Mouse (Mus musculus): ENCODE measurements around the gene Rps18. TPM values are rescaled to one million over a fixed set of nuclear protein-coding genes. Genes with fewer than 3 reads are reported as not detected.
"Not testable (repeated sequence)": the region's sequence is repeated elsewhere in the genome, so short reads cannot be mapped to it uniquely, and the experiment has no call there.

The Rps18 gene
- polyA plus RNA-seq, 1 experiment from 2014 or later, result 950 TPM

DNA sequence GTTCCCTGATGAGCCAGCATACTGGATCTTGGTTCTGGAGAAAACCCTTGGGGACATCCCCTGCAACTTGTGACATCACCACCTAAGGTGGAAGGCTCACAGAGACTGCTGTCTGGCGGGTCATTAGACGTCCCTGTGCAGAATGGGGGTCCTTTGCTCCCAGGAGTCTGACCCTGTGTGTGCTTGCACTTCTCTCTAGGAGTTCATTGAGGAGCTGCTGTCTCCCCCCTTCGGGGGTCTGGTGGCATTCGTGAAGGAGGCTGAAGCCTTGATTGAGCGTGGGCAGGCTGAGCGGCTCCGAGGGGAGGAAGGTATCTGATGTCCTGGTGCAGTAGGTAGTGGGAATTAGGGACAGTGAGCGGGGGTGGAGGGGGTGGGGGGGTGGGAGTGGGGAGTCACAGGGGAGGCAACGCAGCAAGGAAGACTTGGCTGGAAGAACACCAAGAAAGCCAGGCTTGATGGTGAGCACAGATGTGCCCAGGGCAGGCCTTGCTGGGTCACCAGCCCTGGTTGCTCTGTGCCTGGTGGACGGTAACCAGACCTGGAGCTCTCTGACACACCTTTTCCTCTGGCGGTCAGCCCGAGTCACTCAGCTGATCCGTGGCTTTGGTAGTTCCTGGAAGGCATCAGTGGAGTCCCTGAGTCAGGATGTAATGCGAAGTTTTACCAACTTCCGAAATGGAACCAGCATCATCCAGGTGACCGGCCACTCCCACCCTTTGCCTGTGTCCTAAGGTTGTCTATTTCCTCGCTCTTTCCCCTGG lies 9.5 kb upstream of the Rps18 start:
- Histone ChIP-seq H3K9ac (no peak overlapping the region), H3K9me3 (no peaks in the 10 kb centered on the region), H3K36me3 (peaks cover 62% of the 10 kb centered on the region), H3K27ac (no peak overlapping the region), H3K4me3 (no peak overlapping the region), H3K4me1 (replicated peaks) (peaks cover 4% of the 10 kb centered on the region; the same call in 1 of the 2 replicates), H3K4me2 (no peak overlapping the region), H3K27me3 (no peaks in the 10 kb centered on the region)
- no peak for ATAC-seq (ENCODE audit: low FRiP score)
- WGBS, result 92% methylated on average over 17 of the region's 17 CpGs

DNA sequence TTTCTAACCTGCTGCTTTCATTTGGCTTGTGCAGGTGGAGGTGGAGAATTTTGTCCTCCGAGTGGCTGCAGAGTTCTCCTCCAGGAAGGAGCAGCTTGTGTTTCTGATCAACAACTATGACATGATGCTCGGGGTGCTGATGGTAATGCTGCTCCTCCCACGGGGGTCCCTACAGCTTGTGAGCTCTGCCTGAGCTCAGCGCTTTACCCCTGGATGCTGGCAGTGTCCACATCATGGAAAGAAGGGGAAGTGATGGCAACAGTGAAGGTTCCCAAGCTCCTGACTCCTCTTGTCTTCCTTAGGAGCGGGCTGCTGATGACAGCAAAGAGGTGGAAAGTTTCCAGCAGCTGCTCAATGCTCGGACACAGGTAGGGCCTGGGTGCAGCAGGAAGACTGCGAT lies 7.1 kb upstream of the Rps18 start:
- Histone ChIP-seq H3K4me1 (replicated peaks) (peaks cover 2% of the 10 kb centered on the region), H3K4me2 (no peak overlapping the region), H3K27me3 (no peaks in the 10 kb centered on the region), H3K9ac (no peak overlapping the region), H3K9me3 (no peaks in the 10 kb centered on the region), H3K36me3 (peaks cover 86% of the 10 kb centered on the region), H3K27ac (no peak overlapping the region), H3K4me3 (no peak overlapping the region)
- ATAC-seq (ENCODE audit: low FRiP score), result no peak
- 97% methylated on average over 7 of the region's 7 CpGs for WGBS

DNA sequence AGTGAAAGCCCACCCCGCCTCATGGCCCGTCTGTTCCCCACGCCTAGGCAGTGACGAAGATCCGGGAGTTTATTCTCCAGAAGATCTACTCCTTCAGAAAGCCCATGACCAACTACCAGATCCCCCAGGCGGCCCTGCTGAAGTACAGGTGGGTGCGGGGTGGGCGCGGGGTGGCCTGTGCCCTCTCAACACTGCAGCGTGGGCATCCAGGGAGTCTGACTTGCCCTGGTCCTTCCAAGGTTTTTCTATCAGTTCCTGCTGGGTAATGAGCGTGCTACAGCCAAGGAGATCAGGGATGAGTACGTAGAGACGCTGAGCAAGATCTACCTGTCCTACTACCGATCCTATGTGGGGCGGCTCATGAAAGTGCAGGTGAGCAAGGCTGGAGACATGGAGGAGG lies 4.1 kb upstream of the Rps18 start:
- Histone ChIP-seq H3K9me3 (no peaks in the 10 kb centered on the region), H3K4me2 (no peak overlapping the region), H3K27ac (no peak overlapping the region), H3K4me1 (replicated peaks) (peaks cover 17% of the 10 kb centered on the region), H3K27me3 (no peaks in the 10 kb centered on the region), H3K9ac (no peak overlapping the region), H3K36me3 (peaks cover 70% of the 10 kb centered on the region), H3K4me3 (no peak overlapping the region)
- no peak for ATAC-seq (ENCODE audit: low FRiP score)
- WGBS, result 93% methylated on average over 15 of the region's 15 CpGs

DNA sequence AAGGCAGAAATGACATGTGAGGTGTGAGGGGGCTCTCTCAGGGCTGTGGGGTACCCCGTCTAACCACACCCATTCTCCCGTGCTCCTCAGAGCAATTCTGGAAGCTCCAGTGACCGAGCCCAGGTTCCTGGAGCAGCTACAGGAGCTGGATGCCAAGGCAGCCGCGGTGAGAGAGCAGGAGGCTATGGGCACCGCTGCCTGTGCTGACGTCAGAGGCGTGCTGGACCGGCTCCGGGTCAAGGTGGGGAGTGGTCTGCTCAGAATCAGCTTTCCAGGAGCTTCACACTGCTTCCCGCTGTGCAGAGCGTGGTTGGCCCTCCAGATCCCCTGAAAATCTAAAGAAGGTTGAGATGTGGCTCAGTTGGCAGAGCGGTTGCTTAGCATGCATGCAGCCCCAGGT lies 3.3 kb upstream of the Rps18 start:
- peaks cover 67% of the 10 kb centered on the region for H3K36me3 ChIP-seq

DNA sequence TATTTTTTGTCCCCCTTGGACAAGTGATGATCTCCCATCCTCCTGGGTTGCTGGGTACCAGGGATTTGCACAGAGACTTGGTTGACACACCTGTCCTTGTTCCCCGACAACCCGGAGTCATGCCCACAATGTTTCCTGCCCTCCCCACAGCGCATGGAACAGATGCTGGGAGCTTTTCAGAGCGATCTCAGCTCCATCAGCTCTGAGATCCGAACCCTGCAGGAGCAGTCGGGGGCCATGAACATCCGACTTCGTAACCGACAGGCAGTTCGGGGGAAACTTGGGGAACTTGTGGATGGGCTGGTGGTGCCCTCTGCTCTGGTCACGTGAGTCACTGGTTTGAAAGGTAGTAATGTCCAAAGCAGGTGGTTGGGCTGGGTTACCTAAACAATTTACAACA lies 2.6 kb upstream of the Rps18 start:
- WGBS, result 94% methylated on average over 11 of the region's 11 CpGs
- Histone ChIP-seq H3K4me3 (no peak overlapping the region), H3K4me2 (no peak overlapping the region), H3K27ac (no peak overlapping the region), H3K36me3 (peaks cover 66% of the 10 kb centered on the region), H3K4me1 (replicated peaks) (peaks cover 32% of the 10 kb centered on the region), H3K9me3 (no peaks in the 10 kb centered on the region), H3K27me3 (no peaks in the 10 kb centered on the region), H3K9ac (no peak overlapping the region)
- no peak for ATAC-seq (ENCODE audit: low FRiP score)

More for the DNA sequence above, 3.3 kb upstream of the Rps18 start:
- Histone ChIP-seq H3K27ac (no peak overlapping the region), H3K4me1 (replicated peaks) (peaks cover 25% of the 10 kb centered on the region), H3K9me3 (no peaks in the 10 kb centered on the region), H3K4me3 (no peak overlapping the region), H3K27me3 (no peaks in the 10 kb centered on the region), H3K9ac (no peak overlapping the region), H3K4me2 (no peak overlapping the region)
- no peak for ATAC-seq (ENCODE audit: low FRiP score)
- 96% methylated on average over 13 of the region's 13 CpGs for WGBS

DNA sequence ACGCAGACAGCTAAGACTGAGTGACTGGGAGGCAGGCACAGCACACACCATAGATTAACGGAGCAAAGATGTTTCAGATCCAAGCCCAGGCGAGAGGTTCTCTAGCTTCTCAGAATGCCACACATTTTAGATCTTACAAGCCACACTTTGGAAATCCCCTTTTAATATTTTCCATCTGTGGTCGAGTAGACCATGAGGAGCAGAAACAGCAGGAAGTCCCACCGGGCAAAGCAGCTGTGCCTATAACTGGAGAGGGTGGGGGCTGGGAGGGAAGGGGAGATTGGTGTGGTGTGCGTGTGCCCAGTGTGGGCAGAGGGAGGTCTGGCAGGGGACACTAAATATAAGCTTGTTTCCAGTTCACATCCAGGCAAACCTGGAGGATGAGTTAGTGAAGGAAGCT lies 1.7 kb upstream of the Rps18 start:
- Histone ChIP-seq H3K9ac (peak overlapping the region; percentile 35; the same call in 1 of the 2 replicates), H3K36me3 (peaks cover 66% of the 10 kb centered on the region), H3K4me3 (no peak overlapping the region), H3K27me3 (no peaks in the 10 kb centered on the region), H3K4me2 (no peak overlapping the region), H3K9me3 (no peaks in the 10 kb centered on the region), H3K4me1 (replicated peaks) (peaks cover 41% of the 10 kb centered on the region), H3K27ac (no peak overlapping the region)
- WGBS, result 90% methylated on average over 6 of the region's 6 CpGs
- ATAC-seq (ENCODE audit: low FRiP score), result no peak

DNA sequence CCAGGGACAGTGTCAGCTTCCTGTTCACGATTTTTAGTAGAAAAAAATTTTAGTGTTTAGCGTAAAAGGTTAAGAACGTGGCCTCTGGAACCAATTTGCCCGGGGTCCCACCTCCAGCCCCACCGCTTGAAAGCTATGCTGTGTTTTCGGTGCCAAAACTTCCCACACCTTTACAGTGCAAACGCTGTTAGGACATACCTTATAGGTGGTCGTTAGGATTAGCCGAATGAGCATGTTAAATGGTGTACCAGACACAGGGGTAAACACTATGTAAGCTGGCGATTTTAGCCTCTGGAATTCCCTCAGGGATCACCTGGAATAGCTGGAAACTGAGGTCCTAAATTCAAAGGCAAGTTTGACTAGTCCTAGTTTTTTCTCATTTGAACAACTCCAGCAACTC lies 535 bp upstream of the Rps18 start:
- Histone ChIP-seq H3K36me3 (peaks cover 63% of the 10 kb centered on the region), H3K27me3 (no peaks in the 10 kb centered on the region)
- no peak for ATAC-seq (ENCODE audit: low FRiP score)

DNA sequence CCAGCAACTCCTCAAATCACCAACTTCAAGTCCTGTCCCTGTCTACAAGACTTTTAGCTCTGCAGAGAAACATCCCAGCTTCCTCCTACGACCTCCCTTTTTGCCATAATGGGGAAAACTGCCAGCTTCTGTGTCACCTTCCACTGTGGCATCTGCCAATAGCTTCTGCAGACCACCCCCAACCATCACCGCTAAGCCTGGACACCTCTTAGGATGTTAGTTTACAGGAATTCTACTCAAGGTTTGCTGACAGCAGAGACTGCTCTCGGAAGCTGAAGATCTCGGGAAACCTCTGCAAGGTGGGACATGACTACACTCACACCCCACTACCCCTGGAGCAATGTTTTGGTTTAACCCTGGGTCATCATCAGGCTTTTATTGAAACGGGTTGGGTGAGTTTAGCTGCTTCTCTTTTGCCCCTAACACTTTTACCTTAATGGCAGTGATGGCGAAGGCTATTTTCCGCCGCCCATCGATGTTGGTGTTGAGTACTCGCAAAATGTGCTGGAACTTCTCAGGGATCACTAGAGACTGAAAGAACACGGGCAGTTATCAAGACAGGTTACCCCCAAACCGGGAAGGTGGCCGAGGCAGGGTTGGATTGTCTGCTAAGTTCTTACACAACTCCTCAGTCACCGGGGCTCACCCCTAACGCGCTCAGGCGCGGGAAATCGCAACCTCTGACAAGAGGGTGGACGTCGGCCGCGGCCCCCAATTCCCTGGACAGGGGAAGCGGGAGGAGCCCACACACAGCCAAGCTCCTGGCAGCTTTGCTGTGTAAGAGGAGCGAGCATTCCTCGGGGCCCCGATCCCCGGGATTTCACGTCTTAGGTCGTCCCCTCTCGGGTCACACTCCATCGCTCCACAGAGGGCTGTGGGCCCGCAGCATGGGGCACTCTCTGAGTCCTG lies 901 bp downstream of the Rps18 start:
- Histone ChIP-seq H3K27ac (peak overlapping the region; percentile 93), H3K9me3 (no peaks in the 10 kb centered on the region), H3K27me3 (no peaks in the 10 kb centered on the region), H3K4me3 (peak overlapping the region; percentile 95), H3K36me3 (peaks cover 54% of the 10 kb centered on the region), H3K4me1 (replicated peaks) (peaks cover 66% of the 10 kb centered on the region), H3K9ac (peak overlapping the region; percentile 97), H3K4me2 (peak overlapping the region; percentile 90)
- peak; percentile 44 for ATAC-seq (ENCODE audit: low FRiP score)
- 2% methylated on average over 33 of the region's 33 CpGs for WGBS

More for the DNA sequence above, 535 bp upstream of the Rps18 start:
- H3K9me3 ChIP-seq, result no peaks in the 10 kb centered on the region
- H3K4me2 ChIP-seq, result peak overlapping the region; percentile 85
- H3K4me3 ChIP-seq, result peak overlapping the region; percentile 95
- H3K4me1 ChIP-seq (replicated peaks), result peaks cover 53% of the 10 kb centered on the region
- peak overlapping the region; percentile 79 for H3K9ac ChIP-seq
- H3K27ac ChIP-seq, result peak overlapping the region; percentile 93
- 8% methylated on average over 10 of the region's 10 CpGs for WGBS

DNA sequence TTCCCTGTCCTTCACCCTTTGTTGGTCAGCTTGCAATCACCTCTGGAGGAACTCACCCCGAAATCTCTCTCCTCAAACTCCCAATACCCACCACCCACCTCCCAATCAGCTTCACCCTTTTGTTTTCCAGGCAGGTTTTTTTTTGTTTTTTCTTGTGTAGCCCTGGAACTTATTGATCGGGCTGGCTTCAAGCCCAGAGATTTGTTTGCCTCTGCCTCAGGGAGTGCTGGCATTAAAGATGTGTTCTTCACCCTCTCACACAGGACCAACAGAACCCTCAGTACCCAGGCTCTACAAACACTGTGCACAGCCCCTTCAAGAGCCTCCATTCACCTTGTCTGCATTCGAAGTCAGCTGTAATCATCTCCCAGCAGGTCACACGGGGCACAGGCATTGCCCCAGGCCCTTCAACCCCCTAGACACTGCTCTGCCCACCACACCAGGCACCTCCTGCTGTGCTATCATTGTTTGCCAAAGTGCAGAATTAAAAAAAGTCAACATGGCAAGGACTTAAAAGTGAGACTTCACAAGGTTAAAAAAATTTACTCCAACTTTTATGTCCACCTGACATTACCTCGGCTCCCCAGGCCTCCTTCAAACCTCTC lies 1.7 kb downstream of the Rps18 start:
- ATAC-seq (ENCODE audit: low FRiP score), result no peak
- 44% methylated on average over 5 of the region's 5 CpGs for WGBS
- H3K4me1 ChIP-seq (replicated peaks), result peaks cover 75% of the 10 kb centered on the region
- H3K4me2 ChIP-seq, result peak overlapping the region; percentile 90
- H3K9me3 ChIP-seq, result no peaks in the 10 kb centered on the region
- peak overlapping the region; percentile 95 for H3K4me3 ChIP-seq
- 0 out of 2 replicates have a peak overlapping the region, but pooled peaks have one; percentile 40 for H3K27ac ChIP-seq
- H3K36me3 ChIP-seq, result peaks cover 54% of the 10 kb centered on the region
- no peaks in the 10 kb centered on the region for H3K27me3 ChIP-seq
- peak overlapping the region; percentile 97 for H3K9ac ChIP-seq

DNA sequence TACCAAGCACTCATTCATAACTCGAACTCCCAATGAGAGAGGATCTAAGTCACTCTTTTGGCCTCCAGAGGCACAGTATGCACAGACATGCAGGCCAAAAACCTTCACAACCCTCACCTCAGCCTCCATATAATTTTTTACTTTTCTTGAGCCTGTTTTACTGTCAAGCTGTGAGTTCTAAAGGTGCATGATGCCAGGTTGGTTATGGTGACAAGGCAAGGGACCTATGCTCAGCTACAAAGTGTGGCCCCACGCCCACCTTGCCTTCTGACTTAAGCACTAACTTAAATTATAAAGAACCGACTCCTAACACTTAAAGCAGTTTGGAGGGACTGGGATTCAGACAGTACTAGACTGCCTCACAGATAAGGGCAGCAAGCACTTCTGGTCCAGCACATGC lies 2.5 kb downstream of the Rps18 start:
- peaks cover 81% of the 10 kb centered on the region for H3K4me1 ChIP-seq (replicated peaks)

DNA sequence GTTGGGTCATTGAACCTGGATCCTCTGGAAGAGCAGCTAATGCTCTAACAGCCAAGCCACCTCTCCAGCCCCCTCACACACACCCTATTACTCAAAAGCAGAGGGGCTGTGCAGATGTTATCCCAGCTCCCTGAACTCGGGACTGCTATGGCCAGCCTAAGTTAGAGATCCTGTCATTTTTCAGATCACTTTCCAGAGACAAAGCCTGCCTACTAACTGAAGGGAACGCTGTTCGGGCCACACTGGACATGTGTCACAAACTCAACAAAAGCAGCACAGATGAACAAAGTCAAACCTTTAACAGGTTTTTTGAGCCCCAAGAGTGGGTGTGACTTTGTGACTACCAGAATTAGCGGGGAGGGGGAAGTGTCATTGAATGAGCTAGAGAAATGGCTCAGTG lies 2.9 kb downstream of the Rps18 start:
- WGBS, result 84% methylated on average over 4 of the region's 4 CpGs
- H3K27ac ChIP-seq, result 0 out of 2 replicates have a peak overlapping the region, but pooled peaks have one; percentile 23
- H3K4me2 ChIP-seq, result no peak overlapping the region

More for the DNA sequence above, 2.5 kb downstream of the Rps18 start:
- no peak for ATAC-seq (ENCODE audit: low FRiP score)
- WGBS, result 94% methylated on average over 3 of the region's 3 CpGs
- Histone ChIP-seq H3K27ac (no peak overlapping the region), H3K36me3 (peaks cover 54% of the 10 kb centered on the region), H3K27me3 (no peaks in the 10 kb centered on the region), H3K9ac (peak overlapping the region; percentile 97; the same call in 1 of the 2 replicates), H3K9me3 (no peaks in the 10 kb centered on the region), H3K4me2 (peak overlapping the region; percentile 90; the same call in 1 of the 2 replicates), H3K4me3 (no peak overlapping the region)

DNA sequence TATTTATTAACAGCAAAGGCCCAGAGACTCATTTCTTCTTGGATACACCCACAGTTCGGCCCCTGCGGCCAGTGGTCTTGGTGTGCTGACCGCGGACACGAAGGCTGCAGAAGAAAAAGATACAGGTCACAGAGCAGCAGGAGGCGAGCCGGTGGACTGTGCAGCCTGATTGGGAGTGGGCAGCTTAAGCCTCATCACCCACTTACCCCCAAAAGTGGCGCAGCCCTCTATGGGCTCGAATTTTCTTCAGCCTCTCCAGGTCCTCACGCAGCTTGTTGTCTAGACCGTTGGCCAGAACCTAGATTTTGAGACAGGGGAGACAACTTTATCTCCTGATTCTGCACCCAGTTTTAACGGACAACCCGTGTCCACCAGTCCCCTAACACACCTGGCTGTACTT lies 3.8 kb downstream of the Rps18 start:
- ATAC-seq (ENCODE audit: low FRiP score); H3K27me3 ChIP-seq; H3K9me3 ChIP-seq: not testable (repeated sequence)
- H3K4me1 ChIP-seq (replicated peaks), result peaks cover 71% of the 10 kb centered on the region
- H3K4me3 ChIP-seq, result peak overlapping the region; percentile 57
- peaks cover 59% of the 10 kb centered on the region for H3K36me3 ChIP-seq
- H3K4me2 ChIP-seq, result peak overlapping the region; percentile 93
- peak overlapping the region; percentile 94 for H3K27ac ChIP-seq
- H3K9ac ChIP-seq, result peak overlapping the region; percentile 83
- WGBS, result 74% methylated on average over 13 of the region's 13 CpGs

More for the DNA sequence above, 2.9 kb downstream of the Rps18 start:
- Histone ChIP-seq H3K4me3 (no peak overlapping the region), H3K9ac (peak overlapping the region; percentile 97; the same call in 1 of the 2 replicates), H3K9me3 (no peaks in the 10 kb centered on the region), H3K36me3 (peaks cover 54% of the 10 kb centered on the region), H3K27me3 (no peaks in the 10 kb centered on the region), H3K4me1 (replicated peaks) (peaks cover 80% of the 10 kb centered on the region)
- ATAC-seq (ENCODE audit: low FRiP score), result no peak

All from hindbrain, embryonic 13.5 days (tissue).